Mouse (Mus musculus) mature B cell (primary cell): ENCODE data around the gene Tbc1d1.
"Not testable (repeated sequence)": the region's sequence is repeated elsewhere in the genome, so short reads cannot be mapped to it uniquely, and the experiment has no call there.

Source experiments
- in situ Hi-C: fragments of 300-500 bp; cut with MboI; formaldehyde crosslinking; loops from 2 replicates; pipeline ENCODE4 v1.14.3; 2019

Tbc1d1 gene

DNA sequence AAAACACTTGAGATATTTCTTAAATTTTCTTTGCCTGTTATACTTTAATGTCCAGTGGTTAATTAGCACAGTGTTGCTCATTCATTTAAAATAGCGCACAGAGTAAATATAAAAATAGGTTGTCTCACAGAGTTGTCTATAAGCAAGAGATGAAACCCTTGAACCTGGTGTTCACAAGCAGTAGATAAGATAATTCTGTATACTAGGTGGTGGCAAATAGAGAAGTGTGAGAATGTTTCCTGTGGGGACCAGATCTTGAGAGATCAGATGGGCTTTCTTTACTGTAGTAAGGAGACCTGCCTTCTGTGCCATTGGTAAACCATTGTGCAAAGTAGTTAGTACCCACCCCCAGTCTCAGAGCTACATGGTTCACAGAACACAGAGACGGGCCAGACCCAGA lies 192.1 kb downstream of the Tbc1d1 start:
- in situ Hi-C loops: no loop called here

DNA sequence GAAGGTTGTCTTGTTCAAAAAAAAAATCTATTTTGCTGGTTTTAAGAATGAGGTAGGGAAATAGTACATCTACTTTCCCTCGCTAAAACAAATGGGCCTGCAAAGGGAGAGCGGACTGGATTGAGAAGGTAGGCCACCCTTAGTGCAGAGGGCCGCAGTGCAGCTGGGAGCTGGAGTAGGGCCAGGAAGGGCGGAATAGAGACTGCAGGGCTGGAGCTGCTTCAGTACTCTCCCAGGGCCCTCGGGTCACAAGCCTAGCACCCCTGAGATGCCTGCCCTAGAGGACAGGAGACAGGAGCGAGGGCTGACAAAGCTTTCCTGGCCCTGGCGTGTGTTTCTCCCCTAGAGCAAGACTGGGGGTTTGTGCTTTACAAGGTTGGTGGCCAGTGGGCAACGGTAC lies 192.7 kb downstream of the Tbc1d1 start:
- in situ Hi-C loops: no loop called here

DNA sequence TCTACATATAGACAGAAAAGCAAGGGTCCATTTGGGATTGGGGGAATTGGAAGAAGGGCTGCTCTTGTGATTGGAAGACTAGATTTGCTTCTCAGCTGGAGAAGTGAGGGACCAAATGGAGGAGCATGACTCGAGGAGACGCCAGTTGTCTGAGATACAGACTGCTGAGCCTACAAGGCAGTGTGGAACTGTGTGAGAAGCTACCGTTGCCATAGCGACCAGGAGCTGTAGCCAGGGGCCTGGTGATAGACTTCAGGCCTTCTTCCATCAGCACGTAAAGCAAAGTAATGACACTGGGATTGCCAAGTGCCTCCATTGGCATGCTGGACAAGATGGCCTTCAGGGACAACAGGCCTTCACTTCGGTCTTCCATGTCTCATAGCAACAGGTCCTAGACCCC lies 195.9 kb downstream of the Tbc1d1 start:
- in situ Hi-C loops: no loop called here

- in situ Hi-C loops: no loop called here
These were observed 202.8 kb downstream of the Tbc1d1 start for GRCm38 (mm10) chr5:64358639-64359584.

DNA sequence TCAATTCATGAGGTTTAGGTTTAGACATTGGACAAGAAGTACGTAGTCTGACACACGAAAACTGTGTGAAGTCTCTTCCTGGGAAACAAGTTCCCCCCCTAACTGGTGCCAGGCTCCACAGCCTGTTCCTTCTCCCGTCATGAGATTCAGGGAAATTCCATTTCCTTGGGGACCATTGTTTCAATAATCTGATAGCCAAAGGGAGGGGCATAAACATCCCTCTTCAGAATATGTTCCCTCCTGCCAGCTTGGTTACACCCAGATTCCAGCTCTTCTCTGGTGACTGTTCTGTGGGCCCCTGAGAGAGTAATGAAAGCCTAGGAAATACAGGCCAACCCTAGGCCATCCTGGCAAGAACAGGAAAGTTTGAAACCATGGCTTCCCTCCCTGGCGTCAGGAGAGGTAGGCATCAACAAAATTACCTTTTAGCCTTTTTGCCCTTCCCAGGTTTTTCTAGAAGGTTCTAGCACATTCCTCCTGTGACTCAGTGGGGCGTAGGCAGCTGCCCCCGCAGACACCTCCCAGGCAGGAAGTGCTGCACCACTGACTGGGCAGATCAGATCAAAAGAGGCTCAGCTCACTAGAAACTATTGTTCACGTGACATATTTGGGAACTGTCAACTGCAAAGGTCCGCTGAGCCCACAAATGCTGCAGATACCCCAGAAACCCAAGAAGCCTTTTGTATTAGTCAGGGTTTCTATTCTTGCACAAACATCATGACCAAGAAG lies 204.2 kb downstream of the Tbc1d1 start:
- in situ Hi-C loops: no loop called here

DNA sequence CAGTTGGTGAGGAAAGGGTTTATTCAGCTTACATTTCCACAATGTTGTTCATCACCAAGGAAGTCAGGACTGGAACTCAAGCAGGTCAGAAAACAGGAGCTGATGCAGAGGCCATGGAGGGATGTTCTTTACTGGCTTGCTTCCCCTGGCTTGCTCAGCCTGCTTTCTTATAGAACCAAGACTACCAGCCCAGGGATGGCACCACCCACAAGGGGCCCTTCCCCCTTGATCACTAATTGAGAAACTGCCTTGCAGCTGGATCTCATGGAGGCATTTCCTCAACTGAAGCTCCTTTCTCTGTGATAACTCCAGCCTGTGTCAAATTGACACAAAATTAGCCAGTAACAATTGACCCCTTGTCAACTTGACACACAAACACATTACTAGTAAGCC lies 204.8 kb downstream of the Tbc1d1 start:
- in situ Hi-C loops: not testable (repeated sequence)

DNA sequence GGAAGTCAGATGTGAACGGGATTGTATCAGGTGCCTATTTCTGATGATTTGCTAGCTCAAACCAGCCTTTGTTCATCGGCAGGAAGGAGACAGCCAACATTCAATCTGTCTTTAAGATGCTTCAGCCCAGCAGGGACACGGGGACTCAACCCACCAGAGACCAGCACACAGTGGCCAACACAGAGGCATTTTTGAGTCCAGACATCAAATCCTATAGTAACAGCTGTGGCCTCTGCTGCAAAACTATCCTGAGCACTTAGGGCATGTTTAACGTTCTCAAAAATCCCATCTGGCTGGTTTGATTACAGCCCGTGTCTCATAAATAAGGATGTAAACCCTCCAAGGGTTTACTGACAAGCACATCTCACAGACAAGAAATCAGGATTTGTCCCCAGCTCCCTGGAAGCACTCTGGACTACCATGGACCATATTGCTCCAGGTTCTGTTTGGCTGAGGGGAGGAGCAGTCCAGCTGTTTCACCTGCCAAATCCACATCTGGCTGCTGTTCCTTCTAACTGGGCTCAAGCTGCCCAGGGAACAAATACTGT lies 207.8 kb downstream of the Tbc1d1 start:
- in situ Hi-C loops: no loop called here

GRCm38 (mm10) chr5:64364432-64365125 lies 208.5 kb downstream of the Tbc1d1 start:
- in situ Hi-C loops: no loop called here

DNA sequence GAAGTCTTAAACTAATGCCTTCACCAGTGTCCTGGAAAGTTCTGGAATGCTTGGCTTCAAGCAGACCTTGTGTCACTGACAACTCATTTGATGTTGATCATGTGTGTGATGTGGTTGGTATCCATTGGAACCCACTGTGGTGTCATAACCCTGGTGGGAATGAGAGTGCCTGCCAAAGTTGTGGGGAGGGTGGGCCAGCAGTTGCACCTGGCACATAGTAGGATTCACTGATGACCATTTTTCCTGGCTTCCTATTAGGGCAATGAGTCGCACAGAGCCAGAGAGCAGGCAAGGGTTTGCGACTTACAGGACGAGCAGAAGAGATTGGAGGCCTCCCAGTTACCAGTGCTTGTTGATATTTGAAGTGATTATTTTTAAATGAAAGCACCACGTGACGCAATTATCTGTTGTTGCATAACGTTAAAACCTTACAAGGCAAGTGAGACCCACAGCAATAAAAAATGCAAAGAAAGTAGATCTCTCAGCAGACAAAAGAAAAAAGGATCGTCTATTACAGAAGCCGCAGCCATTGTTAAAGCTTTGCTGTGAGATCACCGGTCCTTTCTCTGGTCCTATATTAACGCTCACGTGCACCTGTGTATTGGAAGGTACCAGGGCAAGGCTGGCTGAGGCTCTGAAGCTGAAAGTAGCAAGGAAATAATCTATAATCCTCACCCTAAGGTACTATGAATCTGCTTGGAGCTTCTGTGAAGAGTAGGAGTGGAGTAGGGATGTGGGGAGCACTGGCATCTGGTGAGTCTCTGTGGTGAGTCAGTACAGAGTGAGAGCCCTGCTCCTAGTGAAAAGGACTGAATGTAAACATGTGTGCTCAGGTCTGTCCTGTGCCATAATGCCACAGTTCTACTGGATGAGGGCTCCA lies 209.3 kb downstream of the Tbc1d1 start:
- in situ Hi-C loops: no loop called here

GRCm38 (mm10) chr5:64366113-64366512 lies 210.0 kb downstream of the Tbc1d1 start:
- in situ Hi-C loops: no loop called here

GRCm38 (mm10) chr5:64367426-64367825 lies 211.3 kb downstream of the Tbc1d1 start:
- in situ Hi-C loops: no loop called here

GRCm38 (mm10) chr5:64371331-64371831 lies 215.3 kb downstream of the Tbc1d1 start:
- in situ Hi-C loops: no loop called here

DNA sequence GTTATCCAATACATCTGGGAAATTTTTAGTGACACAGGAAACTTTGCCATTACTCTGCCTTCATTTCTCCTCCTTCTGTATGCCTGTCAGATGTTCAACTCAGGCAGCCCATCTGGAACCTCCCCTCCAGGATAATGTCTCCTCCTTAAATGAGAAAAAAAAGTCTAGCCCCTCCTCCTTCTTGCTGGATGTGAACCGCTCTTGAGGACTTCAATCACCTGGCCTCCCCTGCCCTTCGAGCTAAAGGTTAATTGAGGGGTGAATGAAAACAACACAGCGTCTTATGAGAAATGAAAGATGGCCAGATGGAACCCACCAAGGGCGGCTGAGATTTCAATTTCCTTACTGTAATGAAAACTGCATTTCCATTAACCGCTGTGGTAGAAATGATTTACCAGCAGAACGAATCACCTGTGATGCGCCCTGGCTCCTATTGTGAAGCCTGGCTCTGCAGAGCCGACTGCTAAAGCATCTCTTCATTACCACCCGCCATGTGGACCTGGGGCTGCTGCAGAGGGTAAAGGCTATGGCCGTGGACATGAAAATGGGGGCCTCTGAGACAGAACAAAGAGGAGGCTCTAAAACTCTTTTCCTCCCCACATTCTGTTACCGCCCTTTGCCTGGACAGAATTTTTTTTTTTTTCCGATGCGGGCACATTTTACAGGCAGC lies 216.3 kb downstream of the Tbc1d1 start:
- in situ Hi-C loops: no loop called here

GRCm38 (mm10) chr5:64373695-64374094 lies 217.6 kb downstream of the Tbc1d1 start:
- in situ Hi-C loops: no loop called here

GRCm38 (mm10) chr5:64375851-64376250 lies 219.7 kb downstream of the Tbc1d1 start:
- in situ Hi-C loops: no loop called here

DNA sequence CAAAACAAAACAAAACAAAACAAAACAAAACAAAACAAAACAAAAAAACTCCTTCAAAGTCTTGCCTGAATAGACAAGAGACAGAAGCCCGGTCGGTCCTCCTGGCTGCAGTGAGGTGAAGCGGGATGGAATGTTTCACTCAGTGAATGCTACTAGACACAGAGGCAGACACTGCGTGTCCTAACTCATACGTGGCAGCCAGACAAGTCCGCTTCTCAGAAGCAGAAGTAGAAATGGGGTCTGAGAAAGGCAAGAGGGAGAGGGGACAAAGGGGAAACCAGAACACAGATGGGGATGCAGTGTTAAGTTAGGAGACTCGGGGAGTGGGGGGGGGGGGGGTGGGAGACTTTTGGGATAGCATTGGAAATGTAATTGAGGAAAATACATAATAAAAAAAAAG lies 220.4 kb downstream of the Tbc1d1 start:
- in situ Hi-C loops: no loop called here

- in situ Hi-C loops: no loop called here
These were observed 221.6 kb downstream of the Tbc1d1 start for GRCm38 (mm10) chr5:64377705-64378104.

DNA sequence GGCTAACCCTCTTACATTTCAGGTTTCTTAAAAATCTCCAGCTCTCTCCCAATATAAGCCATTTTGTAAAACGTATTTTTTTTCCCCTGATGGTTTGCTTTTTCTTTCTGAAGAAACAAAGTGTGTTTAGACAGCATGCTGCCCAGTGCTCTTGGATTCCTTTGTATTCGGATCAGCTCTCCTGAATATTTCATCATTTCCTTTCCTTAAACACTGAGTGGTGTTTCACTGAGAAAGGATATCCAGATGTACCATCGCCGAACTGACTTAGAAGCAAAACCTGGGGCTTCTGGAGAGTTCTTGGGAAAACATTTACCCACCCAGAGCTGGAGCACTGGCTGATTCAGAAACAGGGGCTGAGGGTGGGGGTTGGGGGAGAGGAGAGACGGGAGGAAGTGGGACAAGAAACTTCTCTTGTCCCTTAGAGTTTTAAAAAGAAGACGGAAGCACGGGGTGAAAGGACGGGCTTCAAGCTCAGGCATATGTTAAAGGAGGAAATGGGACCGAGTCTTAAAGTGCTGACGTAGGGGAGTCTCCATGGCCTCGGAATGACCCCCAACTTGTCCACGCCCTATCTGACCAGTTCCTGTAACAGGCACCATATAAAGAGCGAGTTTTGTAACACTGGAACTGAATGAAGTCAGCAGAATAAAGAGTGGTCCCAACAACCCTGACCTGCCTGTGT lies 222.6 kb downstream of the Tbc1d1 start:
- in situ Hi-C loops: no loop called here

DNA sequence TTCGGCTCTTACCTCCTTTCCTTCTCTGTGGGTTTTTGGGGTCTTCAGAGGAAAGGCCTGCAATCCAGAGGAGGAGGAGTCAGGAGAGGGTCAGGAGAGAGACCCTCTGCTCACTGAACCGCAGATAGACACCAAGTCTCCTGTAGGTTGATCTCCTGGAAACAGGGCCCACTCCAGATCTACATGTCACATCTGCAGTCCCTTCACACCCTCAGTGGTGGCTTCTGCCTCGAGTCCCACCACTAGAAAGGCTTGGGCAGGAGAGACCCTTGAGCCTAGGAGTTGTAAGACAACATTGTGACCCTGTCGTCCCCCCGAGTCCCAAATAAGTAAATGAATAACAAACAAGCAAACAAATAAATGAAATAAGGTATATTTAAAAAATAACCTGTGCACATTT lies 223.7 kb downstream of the Tbc1d1 start:
- in situ Hi-C loops: loop anchor here (5.0 kb wide), 1 partner anchor 427 kb away; no protein-coding TSS in a partner anchor
